Mouse (Mus musculus) WW6 (cell line): ENCODE results near the gene Rbm5.

Source experiments
- DNase-seq: peaks from one replicate; pipeline ENCODE4 v3.0.0-alpha.2; 2013; ENCODE audit warnings: low read depth, low spot score

The Rbm5 gene

DNA sequence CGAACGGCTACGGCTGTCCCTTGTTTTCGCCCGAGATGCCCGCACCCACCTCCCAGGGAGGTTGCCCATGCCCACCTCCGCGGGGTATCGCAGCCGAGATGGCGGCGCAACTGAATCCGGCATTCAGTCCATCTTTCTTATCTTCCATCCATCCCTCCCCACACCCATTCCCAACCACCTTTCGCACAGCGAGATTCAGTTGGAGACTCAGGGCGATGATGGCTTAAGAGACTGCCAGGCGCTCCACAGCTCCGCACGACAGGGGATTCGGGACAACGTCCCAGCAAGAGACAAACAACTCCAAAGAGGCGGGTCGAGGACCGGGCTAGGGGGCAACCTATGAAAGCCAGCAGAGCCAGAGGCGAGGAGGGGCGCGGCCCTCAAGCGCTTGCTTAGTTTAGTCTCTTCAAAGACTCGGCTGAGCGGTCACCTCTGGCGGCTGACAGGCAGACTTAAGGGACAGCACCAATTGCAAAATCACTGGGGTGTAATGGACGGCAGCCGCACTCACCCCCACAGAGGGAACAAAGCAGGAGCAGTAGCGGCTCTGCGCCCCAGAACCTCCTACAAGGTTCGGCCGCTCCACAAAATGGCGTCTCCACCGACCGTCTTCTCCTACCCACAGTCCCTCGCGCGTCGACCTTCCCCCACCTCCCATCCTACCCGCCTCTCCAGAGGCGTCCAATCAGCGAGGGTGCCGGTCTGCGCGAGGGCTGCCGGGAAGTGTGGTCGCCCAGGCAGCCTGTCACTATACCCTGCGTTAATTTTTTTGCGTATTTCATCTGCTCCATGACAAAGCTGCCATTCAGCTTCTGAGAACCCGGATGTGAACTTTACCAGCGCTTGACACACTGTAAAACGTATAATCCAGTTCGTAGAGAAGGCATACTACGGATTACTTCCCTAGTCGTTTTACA, at the start of gene Rbm5:
TSS of gene Rbm5 (minus strand) at position 623 of the 917 bp plus-strand sequence.
- peak; percentile 76 for DNase-seq

DNA sequence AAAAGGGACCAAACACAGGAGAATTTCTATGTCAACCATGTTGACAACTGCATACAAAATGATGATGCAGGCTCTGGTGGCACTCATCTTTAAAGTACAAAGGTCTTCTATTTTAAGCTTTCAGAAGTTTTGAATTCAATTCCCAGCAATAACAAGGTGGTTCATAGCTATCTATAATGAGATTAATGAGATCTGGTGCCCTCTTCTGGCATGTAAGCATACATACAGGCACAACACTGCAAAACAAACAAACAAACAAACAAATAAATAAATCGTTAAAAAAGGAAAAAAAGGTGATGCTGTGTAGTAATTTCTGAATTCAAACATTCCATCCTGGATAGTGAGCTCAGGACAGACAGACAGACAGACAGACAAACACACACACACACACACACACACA, 41.3 kb upstream of the Rbm5 start:
- DNase-seq, result no peak

DNA sequence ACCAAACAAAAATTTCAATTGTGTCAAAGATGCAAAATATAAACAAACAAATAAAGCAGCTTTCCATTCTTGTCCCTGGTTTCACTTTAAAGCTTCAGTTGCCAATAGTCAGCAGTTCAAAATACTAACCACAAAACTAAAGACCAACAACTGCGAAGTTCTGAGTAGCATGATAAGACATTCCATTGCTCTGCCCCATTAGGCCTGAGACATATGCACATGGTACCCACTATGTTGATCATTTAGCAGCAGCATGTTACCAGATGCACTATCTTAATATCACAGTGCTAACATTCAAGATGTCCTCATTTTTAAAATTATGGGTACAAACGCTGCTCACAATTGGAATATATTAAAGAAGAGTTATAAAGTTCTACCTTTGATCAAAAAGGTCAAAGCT, 40.2 kb upstream of the Rbm5 start:
- DNase-seq, result no peak

DNA sequence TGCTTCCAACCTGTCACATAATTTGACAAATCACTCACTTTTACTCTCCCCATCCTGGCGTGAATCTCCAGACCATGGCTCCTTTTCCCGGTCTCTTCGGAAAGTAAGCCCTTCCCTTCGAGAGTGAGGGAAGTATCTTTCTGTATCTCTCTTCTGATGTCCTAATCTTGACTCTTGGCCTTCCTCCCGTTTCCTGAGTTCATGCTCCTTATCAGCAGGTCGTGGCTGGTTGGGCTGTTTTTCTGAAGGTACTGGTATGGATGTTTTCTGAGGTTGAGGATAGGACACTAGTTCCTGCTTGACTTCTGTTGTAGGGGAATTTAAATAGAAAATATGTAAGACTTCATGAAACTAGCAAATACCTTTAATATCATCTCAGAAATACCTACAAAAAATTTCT, 20.9 kb upstream of the Rbm5 start:
- no peak for DNase-seq

DNA sequence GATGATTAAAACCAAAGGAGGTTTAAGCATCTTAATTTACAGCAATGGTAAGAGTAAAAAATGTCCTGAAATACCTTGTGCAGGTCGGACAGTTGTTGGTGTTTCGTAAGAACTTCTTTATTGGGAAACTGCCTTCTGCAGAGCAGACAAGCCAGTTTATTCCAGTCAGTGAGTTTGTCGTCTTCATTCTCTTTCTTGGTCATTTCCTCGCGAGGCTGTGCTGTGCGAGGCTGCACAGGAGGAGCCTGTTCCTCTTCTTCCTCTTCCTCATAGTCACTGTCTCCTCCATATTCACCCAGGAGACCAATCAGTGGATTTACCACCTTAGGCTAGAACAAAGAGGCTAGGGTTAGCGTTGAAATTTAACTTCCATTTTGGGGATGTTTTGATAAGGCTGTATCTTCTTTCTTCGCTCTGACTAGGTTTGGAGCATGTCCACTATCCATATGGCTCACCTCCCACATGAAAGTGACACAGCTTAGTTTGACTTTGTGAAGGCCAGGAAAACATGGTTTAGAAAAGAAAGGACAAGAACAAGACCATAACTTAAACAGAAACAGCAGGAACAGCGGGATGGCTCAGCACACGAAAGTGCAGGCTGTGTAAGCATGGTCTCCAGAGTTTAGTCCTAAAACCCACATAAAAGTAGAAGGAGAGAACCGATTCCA, 11.9 kb upstream of the Rbm5 start:
- DNase-seq, result no peak

DNA sequence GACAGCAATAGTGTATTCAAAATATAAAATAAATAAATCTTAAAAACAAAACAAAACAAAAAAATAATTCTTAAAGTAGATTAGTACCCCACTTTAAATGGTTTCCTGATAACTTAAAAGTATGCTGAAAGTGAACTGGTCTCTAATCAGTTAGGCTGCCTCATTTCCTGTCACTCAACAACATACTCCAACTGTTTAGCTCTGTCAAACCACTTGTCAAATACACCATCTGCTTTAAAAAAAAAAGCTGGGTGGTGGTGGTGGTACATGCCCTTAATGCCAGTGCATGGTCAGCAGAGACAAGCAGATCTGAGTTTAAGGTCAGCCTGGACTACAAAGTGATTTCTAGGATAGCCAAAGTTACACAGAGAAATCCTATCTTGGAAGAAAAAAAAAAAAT, 6.0 kb upstream of the Rbm5 start:
- no peak for DNase-seq

DNA sequence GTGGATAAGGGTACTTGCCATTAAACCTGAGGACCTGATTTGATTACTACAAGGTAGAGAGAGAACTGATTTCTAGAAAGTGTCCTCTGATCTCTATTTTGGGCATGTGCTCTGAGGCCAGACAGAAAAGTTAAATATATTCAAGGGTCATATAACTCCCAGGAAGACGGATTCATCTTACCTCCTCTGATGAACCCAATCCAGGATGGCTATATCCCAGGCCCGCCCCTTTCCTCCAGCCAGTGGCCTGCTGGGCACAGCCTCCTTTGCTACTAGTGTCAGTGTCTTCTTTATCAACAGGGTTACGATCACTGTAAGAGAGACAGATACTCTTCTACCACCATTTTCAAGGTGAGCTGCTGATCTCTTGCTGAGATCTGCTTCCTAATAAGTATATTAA, 3.6 kb upstream of the Rbm5 start:
- DNase-seq, result no peak

DNA sequence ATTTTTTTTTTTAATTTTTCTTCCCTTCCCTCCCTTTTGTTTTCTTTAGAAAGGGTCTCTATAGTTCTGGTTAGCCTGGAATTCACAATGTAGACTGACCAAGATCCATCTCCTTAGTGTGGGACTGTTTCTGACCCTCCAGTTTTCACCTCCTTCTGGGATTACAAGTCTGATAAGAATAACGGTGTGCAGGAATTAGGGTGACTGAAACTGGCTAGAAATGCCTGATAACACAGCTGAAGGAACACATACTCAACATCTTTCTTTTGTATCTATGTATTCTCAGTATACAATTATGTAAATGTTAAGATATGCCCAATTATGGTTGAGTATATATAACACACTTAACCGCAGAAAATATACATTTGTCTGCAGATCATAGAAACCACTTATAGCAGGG, 986 bp upstream of the Rbm5 start:
- DNase-seq, result no peak

DNA sequence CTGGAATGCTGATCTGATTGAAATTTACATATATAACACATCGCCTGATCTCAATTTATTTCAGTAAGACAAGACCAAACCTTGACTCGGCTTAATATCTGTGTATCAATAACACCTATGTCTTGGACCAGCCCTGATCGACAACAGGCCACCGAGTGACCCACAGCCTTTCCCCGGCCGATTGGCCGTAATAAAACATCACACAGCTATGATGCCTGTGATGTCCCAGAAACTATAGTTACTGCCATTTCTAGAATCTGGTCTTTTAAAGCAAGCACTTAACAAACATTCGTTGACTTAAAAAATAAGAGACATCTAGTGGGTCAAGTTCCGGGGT, 791 bp downstream of the Rbm5 start:
- DNase-seq, result no peak

DNA sequence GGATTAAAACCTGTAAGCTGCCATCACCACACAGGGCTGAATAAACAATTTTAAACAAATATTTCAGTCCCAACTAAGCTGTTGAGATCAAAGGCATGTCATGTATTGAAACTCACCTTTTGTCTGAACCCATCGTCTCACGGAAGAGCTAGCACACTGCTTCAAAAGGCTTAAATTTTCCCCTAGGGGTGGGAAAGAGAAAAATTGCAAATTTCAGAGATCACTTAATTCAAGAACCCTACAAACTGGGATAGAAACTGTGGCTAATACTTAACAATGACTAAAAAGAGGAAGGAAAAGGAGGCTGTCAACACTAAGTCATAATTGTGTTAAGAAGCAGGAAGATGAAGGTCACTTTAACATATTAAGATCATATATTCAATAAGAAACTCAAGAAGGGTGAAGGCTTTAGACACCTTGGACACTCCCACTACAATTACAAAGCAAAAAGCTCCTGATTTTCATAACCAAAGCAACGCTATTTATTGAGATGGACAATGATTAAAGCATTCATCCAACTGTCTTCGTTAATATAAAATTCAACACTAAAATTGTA, 1.3 kb downstream of the Rbm5 start:
- DNase-seq, result no peak

DNA sequence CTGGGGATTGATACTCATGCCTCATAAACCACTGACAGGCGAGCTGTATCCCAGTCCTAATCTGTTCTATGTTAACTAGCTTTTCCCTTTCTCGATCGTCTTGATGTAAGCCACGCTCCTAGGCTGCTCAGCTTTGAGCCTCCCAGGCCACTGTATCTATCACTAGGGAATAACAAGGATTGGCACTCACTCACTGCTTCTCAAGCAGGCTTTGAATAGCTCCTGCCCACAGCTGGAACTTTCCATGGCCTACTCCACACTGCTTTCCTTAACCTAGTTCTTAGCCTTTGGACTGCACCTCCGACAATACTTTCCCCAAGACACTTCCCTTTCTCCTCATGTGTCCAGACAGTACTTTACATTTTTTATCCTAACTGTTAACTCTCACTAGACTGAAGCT, 1.9 kb downstream of the Rbm5 start:
- no peak for DNase-seq

DNA sequence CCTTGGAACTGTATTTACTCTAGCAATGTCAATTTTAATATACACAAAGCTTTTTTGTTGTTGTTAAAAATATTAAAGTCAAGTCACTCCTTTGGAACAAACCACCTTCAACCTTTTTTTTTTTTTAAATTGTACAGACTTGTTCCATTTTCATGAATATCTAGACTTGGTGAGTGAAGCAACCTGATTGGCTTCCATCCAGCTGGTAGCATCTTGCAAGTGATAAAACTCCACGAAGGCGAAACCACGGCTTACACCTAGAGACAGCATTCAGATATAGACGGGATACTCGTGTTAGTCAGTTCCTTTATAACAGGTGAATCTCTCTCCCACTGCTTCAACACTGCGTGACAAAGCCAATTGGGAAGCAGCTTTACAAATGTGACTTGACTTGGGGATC, 11.2 kb downstream of the Rbm5 start:
- no peak for DNase-seq

DNA sequence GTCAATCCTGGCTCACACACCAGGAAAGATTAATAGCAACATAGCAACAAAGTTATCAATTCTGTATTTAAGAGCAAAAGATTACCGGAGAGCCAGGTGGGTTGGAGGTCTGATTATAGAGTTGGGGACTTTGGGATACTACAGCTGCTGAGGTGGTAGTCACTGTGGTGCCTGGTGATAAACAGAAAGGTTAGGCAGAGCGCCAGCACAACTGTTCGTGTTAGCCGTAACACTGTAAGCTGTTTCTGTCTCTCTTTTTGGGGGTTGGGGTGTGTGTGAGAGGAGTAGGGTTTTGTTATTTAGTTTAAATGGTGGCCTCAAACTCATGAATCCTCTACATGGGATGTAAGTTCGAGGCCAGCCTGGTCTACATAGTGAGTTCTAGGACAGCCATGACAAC, 20.4 kb downstream of the Rbm5 start:
- DNase-seq, result no peak

DNA sequence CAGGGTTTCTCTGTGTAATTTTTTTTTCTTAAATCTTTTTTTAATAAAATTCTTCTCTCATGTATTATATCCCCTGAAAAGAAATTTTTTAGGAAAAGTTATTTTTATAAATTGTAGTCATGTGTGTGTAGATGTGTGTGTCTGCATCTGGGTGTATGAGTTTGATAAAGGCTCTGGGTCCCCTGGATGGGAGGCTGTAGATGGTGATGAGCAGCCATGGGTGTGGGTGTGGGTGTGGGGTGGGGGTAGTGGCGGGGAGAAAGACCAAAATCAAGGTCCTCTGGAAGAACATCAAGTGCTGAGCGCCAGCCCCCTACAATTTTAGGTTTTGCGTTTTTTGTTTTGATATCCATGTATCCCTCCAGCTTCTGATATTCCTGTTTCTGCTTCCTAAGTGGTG, 22.7 kb downstream of the Rbm5 start:
- DNase-seq, result no peak

DNA sequence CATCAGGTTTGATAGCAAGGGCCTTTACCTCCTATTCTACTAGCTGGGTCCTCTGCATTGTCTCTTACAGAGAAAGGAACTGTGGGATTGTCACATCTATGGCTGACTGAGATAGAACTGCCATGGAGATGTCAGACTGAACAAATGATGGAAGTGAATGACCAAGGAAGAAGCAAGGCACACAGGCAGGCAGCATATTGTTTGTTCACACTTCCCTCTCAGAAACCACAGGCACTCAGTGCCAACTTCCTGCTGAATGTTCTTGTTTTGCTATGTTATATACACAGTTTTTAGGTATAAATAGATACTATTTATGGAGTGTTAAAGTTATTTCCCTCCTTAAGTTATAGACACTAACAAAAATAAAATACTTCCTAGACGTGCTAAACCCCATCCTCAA, 23.5 kb downstream of the Rbm5 start:
- DNase-seq, result no peak

DNA sequence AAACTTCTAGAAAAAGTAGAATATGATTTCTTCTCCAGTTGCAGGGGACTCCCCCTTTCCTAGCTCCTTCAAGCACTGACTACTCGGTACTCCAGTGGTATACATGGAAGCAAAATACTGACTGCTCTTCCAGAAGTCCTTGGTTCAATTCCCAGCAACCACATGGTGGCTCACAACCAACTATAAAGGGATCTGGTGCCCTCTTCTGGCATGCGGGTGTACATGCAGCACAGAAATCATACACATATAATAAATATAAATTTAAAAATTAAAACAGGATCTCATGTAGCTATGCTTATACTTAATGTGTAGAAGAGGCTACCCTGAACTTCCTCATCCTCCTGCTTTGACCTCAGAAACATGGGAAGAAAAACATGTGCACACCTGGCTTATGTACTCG, 24.1 kb downstream of the Rbm5 start:
- no peak for DNase-seq

DNA sequence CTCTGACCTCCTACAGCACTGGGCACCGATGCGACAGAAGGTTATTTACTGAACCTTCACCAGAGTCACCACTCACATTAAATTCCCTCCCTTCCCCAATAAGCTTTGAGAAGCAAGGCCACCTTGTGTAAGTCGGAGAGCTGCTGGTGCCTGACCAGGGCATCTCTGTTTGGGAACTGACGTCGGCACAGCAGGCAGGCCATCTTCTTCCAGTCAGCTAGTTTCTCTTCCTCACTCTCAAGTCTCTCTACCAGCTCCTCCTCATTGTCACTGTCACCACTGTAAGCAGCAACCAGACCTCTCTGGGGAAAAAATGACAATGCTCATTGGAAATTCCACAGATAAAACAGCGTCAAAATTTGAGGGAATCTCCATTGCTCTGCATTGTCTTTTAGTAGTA, 26.7 kb downstream of the Rbm5 start:
- DNase-seq, result no peak

DNA sequence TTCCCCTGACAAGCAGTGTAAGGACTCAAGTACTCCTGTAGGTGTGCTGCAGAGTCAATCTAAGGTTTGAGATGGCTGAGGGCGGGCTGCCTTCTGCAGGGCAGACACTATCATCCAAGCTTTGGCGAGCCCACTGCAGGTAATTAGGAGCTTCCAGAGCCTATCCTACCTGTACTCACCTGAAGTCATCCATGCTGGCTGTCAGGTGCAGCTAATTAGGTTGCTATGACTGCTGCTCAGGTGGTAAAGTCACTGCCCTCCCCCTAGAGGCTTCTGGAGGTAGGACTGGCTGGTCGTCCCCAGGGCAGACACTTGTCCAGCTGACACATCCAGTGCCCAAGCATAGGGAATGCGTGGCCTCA, 32.0 kb downstream of the Rbm5 start:
- DNase-seq, result no peak

DNA sequence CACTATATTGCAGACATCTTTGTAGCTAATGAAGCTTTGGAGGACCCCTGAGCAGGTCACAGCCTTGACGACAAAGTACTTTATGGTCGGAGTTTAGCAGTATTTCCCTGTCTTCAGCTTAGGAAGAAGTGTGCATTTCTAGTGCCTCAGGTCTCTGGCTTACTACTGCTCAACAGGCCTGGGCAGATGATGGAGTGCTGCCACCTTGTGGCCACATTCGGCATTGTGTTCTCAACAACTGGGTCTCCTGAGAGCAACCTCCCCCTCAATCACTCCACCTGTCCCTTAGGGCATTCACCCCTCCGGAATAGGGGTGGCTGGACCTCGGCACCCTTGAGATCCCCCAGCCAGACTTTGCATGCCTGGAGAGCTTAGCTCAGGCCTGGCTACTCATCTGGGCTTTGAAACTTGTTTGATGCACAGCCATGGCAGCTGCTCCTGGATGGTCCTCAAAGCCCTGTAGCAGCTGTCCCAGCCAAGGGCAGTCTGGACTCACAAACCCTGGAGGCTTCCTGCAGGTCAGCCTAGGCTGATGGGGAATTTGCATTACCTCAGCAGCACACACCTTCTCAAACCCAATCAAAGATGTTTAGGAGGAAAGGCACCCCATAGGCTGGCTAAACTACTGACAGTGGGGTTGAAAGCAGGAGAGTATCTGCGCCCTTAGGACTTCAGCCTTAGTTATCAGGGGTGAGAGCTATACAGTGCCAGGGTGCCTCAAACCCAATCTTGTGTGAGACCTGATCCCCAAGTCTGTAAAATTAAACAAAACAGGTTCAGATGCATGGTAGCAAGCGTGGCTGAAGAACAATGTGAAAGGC, 32.6 kb downstream of the Rbm5 start:
- DNase-seq, result peak; percentile 57

DNA sequence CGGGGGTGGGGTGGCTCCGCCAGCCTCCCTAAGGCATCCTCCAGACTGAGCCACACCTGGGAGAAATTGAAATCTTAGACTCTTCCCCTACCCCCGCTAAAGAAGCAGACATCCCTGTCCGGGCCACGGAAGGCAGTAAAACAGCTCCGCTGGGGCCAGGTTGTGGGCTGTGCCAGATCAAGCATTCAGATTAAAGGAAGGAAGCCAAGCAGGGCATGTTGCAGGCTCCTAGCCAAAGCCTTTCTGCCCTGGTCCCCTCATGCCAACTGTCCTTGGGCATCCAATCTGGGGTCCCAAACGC, 34.7 kb downstream of the Rbm5 start:
- no peak for DNase-seq

DNA sequence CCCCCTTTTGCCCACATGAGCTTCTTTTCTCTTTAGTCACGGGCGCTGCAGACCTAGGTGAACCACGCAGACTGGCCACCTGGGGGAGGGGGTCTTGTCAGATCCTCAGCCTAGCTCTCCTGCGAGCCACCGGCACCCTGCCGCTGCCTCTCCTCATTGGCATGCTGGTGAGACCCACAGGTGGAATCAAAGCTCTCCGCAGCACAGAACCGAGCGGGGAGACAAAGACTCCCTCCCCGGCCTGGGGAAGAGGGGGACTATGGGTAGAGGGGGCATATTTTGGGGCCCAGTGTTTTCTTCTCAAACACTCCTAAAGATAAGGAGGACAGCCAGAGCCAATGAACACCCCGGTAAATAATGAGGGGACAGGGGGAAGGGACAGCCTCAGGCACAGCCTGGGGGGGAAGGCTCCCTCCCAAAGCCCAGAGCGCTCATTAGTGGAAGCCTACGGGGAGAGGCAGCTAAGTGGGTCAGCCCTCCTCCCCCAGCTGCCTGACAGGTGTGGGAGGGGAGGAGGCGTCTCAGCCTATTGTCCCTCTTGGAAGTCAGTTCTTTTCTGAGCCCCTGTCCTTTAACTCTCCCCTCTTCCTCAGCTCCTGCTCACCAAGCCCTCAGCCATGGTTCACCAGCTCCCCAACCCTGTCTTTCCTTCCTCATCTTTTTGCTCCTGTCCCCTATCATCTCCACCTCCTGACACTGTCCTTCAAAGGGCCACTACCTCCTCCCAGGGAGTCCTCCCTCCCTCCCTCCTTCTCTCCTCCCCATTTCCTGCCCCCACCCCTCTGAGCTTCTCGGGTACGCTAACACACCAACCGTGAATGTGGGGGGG, 35.2 kb downstream of the Rbm5 start:
- no peak for DNase-seq

DNA sequence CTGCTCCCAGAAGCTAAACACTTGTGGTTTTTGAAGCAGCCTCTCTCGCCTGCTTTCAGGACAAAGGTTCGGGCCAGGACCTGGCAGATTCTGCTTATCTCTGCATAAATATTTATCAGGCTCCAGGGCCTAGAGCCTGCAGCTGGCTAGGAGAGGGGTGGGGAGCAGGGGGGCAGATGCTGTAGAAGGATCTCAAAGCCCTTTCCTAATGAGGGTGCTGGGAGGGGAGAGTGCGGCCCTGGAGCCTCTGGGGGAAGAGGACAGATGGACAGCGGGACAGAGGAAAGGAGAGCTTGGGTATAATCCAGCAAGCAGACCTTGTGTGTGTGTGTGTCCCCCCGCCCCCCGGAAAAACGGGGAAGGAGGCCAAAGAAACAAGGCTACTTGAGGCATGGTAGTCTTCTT, 36.2 kb downstream of the Rbm5 start:
- DNase-seq, result no peak
